Mouse (Mus musculus) layer of hippocampus, adult 2 months (tissue): Measurements from ENCODE around the gene Lsamp. TPM values are rescaled to one million over a fixed set of nuclear protein-coding genes. Genes with fewer than 3 reads are reported as not detected.

Source experiments
- DNase-seq, 2 experiments: peaks; one replicate each; pipeline ENCODE4 v3.0.0; 2022; ENCODE audit warnings: low spot score in 2 of 2
- H3K27ac ChIP-seq: fragments of 200-600 bp; 2 replicates; pipeline ENCODE4 v1.8.1; 2022
- H3K4me3 ChIP-seq: fragments of 200-600 bp; 2 replicates; pipeline ENCODE4 v1.8.1; 2022; ENCODE audit warnings: mild to moderate bottlenecking
- CTCF ChIP-seq: fragments of 200-600 bp; conservative IDR thresholded peaks from 2 replicates; pipeline ENCODE4 v1.8.1; 2022; ENCODE audit warnings: antibody characterized with exemption, mild to moderate bottlenecking, moderate library complexity
- total RNA-seq, 2 experiments: library from RNA; stranded (reverse); gene quantifications; 2 replicates each; pipeline ENCODE4 v1.2.3; 2021

The Lsamp gene
- total RNA-seq, 2 experiments from 2014 or later = 444 to 449 TPM

- no peak overlapping the region for H3K4me3 ChIP-seq
- peak; percentile 35 to 55 for DNase-seq
- TF ChIP-seq CTCF = peak; percentile 82
- no peak overlapping the region for H3K27ac ChIP-seq
These were observed 96.1 kb downstream of the Lsamp start for GRCm38 (mm10) chr16:40080224-40080623.

GRCm38 (mm10) chr16:40104329-40104728 lies 120.2 kb downstream of the Lsamp start:
- Histone ChIP-seq H3K4me3 (no peak overlapping the region), H3K27ac (no peak overlapping the region)
- no peak for TF ChIP-seq CTCF
- no peak for DNase-seq

- DNase-seq = no peak
- H3K27ac ChIP-seq = no peak overlapping the region
- no peak for TF ChIP-seq CTCF
- H3K4me3 ChIP-seq = no peak overlapping the region
These were observed 198.8 kb downstream of the Lsamp start for GRCm38 (mm10) chr16:40182918-40183317.

- no peak for TF ChIP-seq CTCF
- Histone ChIP-seq H3K27ac (no peak overlapping the region), H3K4me3 (no peak overlapping the region)
- DNase-seq = no peak
These were observed 203.9 kb downstream of the Lsamp start for GRCm38 (mm10) chr16:40187987-40188590.

- Histone ChIP-seq H3K4me3 (no peak overlapping the region), H3K27ac (no peak overlapping the region)
- no peak for DNase-seq
- TF ChIP-seq CTCF = no peak
These were observed 210.2 kb downstream of the Lsamp start for GRCm38 (mm10) chr16:40194401-40194800.

GRCm38 (mm10) chr16:40194839-40195238 lies 210.7 kb downstream of the Lsamp start:
- Histone ChIP-seq H3K27ac (no peak overlapping the region), H3K4me3 (no peak overlapping the region)
- no peak for DNase-seq
- no peak for TF ChIP-seq CTCF

- Histone ChIP-seq H3K27ac (no peak overlapping the region), H3K4me3 (no peak overlapping the region)
- peak in 1 of 2 experiments; percentile 25 for DNase-seq
- TF ChIP-seq CTCF = no peak
These were observed 244.5 kb downstream of the Lsamp start for GRCm38 (mm10) chr16:40228627-40229026.

- no peak overlapping the region for H3K4me3 ChIP-seq
- DNase-seq = peak in 1 of 2 experiments; percentile 19
- no peak for TF ChIP-seq CTCF
- peak overlapping the region; percentile 87 for H3K27ac ChIP-seq
These were observed 248.9 kb downstream of the Lsamp start for GRCm38 (mm10) chr16:40233066-40233465.

GRCm38 (mm10) chr16:40234151-40234895 lies 250.2 kb downstream of the Lsamp start:
- peak in 1 of 2 experiments; percentile 41 for DNase-seq
- TF ChIP-seq CTCF = peak; percentile 19
- no peak overlapping the region for H3K4me3 ChIP-seq
- peak overlapping the region; percentile 87 for H3K27ac ChIP-seq

- Histone ChIP-seq H3K27ac (no peak overlapping the region), H3K4me3 (no peak overlapping the region)
- no peak for DNase-seq
- TF ChIP-seq CTCF = peak; percentile 77
These were observed 287.7 kb downstream of the Lsamp start for GRCm38 (mm10) chr16:40271859-40272258.

- 0 out of 2 replicates have a peak overlapping the region, but pooled peaks have one; percentile 48 for H3K27ac ChIP-seq
- TF ChIP-seq CTCF = no peak
- DNase-seq = peak in 1 of 2 experiments; percentile 16
These were observed 306.0 kb downstream of the Lsamp start for GRCm38 (mm10) chr16:40290132-40290531.

GRCm38 (mm10) chr16:40294296-40294882 lies 310.2 kb downstream of the Lsamp start:
- Histone ChIP-seq H3K27ac (no peak overlapping the region), H3K4me3 (no peak overlapping the region)
- DNase-seq = no peak
- TF ChIP-seq CTCF = no peak

More at GRCm38 (mm10) chr16:40290132-40290531, 306.0 kb downstream of the Lsamp start:
- no peak overlapping the region for H3K4me3 ChIP-seq

- Histone ChIP-seq H3K4me3 (no peak overlapping the region), H3K27ac (no peak overlapping the region)
- no peak for TF ChIP-seq CTCF
- no peak for DNase-seq
These were observed 311.1 kb downstream of the Lsamp start for GRCm38 (mm10) chr16:40295240-40295639.
